Mouse (Mus musculus): Measurements from ENCODE around the gene Krtap1-3.

Gene Krtap1-3

GRCm38 (mm10) chr11:99557976-99558745, 33.0 kb downstream of the Krtap1-3 start:
- no peak for DNase-seq (ENCODE audit: low spot score in 2 of 2)

DNA sequence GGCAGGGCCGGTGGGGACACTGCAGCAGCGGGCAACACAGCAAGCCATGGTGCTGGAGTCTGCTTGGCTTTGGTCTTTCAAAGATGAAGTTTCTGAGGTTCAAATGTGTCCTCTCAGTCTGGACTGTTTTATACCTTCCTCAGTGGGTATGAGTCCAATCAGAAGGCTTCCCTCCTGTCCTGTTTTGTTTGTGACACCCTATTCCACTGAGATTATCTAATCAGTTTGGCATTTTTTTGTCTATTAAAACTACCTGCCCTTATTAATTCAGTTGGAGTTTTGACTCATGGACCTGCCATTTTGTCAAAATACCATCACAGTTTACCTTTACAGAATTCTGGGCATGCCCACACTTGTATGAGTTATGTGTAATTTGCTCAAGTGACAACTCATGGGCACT, 34.4 kb downstream of the Krtap1-3 start, which contains the start of gene Krtap3-2:
Gene Krtap3-2, minus strand, starts transcription at position 101 of the 400 bp plus-strand sequence.
- DNase-seq (ENCODE audit: low spot score in 2 of 2) = no peak

DNA sequence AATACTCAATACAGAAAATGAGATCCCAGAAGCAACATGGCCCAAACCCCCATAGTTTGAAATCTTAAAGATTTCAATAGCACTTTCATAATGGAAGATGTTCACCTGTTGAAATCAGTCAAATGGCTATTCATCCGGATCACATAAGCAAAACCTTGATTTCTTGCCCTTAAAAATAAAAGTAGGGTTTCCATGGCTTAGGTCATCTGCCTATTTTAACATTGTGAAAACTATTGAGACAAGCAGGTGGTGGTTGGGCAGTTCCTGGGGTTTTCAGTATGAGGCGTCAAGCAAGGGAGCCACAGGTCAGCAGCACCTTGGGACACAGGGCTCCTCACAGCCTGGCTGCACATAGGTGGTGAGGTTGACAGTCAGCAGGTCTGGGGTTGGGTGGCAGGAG, 34.9 kb downstream of the Krtap1-3 start:
- DNase-seq (ENCODE audit: low spot score in 2 of 2) = no peak

DNA sequence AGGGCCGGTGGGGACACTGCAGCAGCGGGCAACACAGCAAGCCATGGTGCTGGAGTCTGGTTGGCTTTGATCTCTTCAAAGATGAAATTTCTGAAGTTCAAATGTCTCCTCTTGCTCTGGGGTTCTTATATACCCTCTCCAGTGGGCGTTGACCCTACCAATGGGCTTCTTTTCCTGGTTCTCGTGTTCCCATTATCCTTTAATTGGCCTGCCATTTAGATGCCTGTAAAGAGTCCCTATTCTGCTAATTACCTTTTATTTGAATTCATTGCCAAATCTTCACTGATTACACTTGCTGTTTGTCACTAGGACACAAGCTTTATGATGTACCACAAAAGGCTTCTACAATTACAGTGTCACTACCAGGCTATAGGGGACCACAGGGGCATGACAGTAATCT, 40.4 kb downstream of the Krtap1-3 start, which contains the start of gene Krtap3-3:
Gene Krtap3-3, minus strand, starts transcription at position 101 of the 400 bp plus-strand sequence.
- no peak for DNase-seq (ENCODE audit: low spot score in 2 of 2)

- no peak for DNase-seq (ENCODE audit: low spot score in 2 of 2)
Observed at GRCm38 (mm10) chr11:99547892-99548291, 43.2 kb downstream of the Krtap1-3 start.
